Mouse (Mus musculus) bone marrow, adult 2 months (tissue): ENCODE measurements around the gene Grip1.

Source experiments
- CTCF ChIP-seq: fragments of 200-500 bp; IDR thresholded peaks from 2 replicates; pipeline ENCODE4 v1.5.1; 2011; ENCODE audit warnings: low read length, control low read depth; ENCODE audit not compliant: control insufficient read depth, insufficient read depth
- POLR2A ChIP-seq: fragments of 200-500 bp; IDR thresholded peaks from 2 replicates; pipeline ENCODE4 v1.6.1; 2011; ENCODE audit warnings: low read depth, mild to moderate bottlenecking, control low read depth, low read length, borderline replicate concordance; ENCODE audit not compliant: control insufficient read depth

GRCm38 (mm10) chr10:119496221-119496620, 42.6 kb downstream of the Grip1 start:
- TF ChIP-seq POLR2A (no peak), CTCF (no peak)
